Mouse (Mus musculus): ENCODE data around the gene Serpinh1. TPM values are rescaled to one million over a fixed set of nuclear protein-coding genes. Genes with fewer than 3 reads are reported as not detected.
"Not testable (repeated sequence)": the region's sequence is repeated elsewhere in the genome, so short reads cannot be mapped to it uniquely, and the experiment has no call there.

Gene Serpinh1
- polyA plus RNA-seq, 1 experiment from 2014 or later: 474 TPM

- peaks cover 23% of the 10 kb centered on the region; the same call in 1 of the 2 replicates for H3K4me1 ChIP-seq (ENCODE audit: control insufficient read depth, insufficient read depth, low read length)
- ATAC-seq (ENCODE audit: insufficient number of reproducible peaks, insufficient read depth, low FRiP score, low read depth): peak; percentile 97
- H3K9me3 ChIP-seq (ENCODE audit: control insufficient read depth, low read depth, low read length): no peaks in the 10 kb centered on the region
- H3K9ac ChIP-seq (replicated peaks; ENCODE audit: low read depth, low read length): peak within 1 kb of the TSS; percentile 68
- H3K36me3 ChIP-seq (ENCODE audit: control insufficient read depth, insufficient read depth, low read length): no peaks in the 10 kb centered on the region
- peak within 1 kb of the TSS; percentile 92 for H3K27ac ChIP-seq (ENCODE audit: low read length)
- peak within 1 kb of the TSS; percentile 65 for H3K4me3 ChIP-seq (ENCODE audit: low read depth, low read length)
- under 1% methylated on average over 72 of the region's 73 CpGs for WGBS
- H3K27me3 ChIP-seq (ENCODE audit: control insufficient read depth, insufficient read depth, low read length): no peaks in the 10 kb centered on the region
- H3K4me2 ChIP-seq (replicated peaks; ENCODE audit: low read depth, low read length): peak within 1 kb of the TSS; percentile 94
These were observed 28.4 kb upstream of the Serpinh1 start, which contains the start of gene Gdpd5 for GRCm38 (mm10) chr7:99381214-99382087. Gene Gdpd5, plus strand, starts transcription at chr7:99381414.

- Histone ChIP-seq H3K4me2 (replicated peaks; ENCODE audit: low read depth, low read length) (peak overlapping the region; percentile 78), H3K9me3 (ENCODE audit: control insufficient read depth, low read depth, low read length) (no peaks in the 10 kb centered on the region), H3K36me3 (ENCODE audit: control insufficient read depth, insufficient read depth, low read length) (no peaks in the 10 kb centered on the region), H3K4me3 (ENCODE audit: low read depth, low read length) (peak overlapping the region; percentile 65), H3K27me3 (ENCODE audit: control insufficient read depth, insufficient read depth, low read length) (no peaks in the 10 kb centered on the region), H3K9ac (replicated peaks; ENCODE audit: low read depth, low read length) (peak overlapping the region; percentile 39; the same call in 1 of the 2 replicates), H3K27ac (ENCODE audit: low read length) (peak overlapping the region; percentile 92), H3K4me1 (ENCODE audit: control insufficient read depth, insufficient read depth, low read length) (peaks cover 23% of the 10 kb centered on the region; the same call in 1 of the 2 replicates)
- peak; percentile 62 for ATAC-seq (ENCODE audit: insufficient number of reproducible peaks, insufficient read depth, low FRiP score, low read depth)
- WGBS: under 1% methylated on average over 24 of the region's 24 CpGs
These were observed 27.6 kb upstream of the Serpinh1 start for GRCm38 (mm10) chr7:99380491-99381213.

GRCm38 (mm10) chr7:99378870-99379269, 25.8 kb upstream of the Serpinh1 start:
- H3K4me3 ChIP-seq (ENCODE audit: low read depth, low read length): no peak overlapping the region
- H3K27ac ChIP-seq (ENCODE audit: low read length): no peak overlapping the region
- no peak overlapping the region for H3K4me2 ChIP-seq (replicated peaks; ENCODE audit: low read depth, low read length)
- ATAC-seq (ENCODE audit: insufficient number of reproducible peaks, insufficient read depth, low FRiP score, low read depth): no peak
- no peaks in the 10 kb centered on the region for H3K9me3 ChIP-seq (ENCODE audit: control insufficient read depth, low read depth, low read length)
- WGBS: 50% methylated on average over 8 of the region's 8 CpGs
- no peak overlapping the region for H3K9ac ChIP-seq (replicated peaks; ENCODE audit: low read depth, low read length)
- no peaks in the 10 kb centered on the region for H3K36me3 ChIP-seq (ENCODE audit: control insufficient read depth, insufficient read depth, low read length)
- no peaks in the 10 kb centered on the region for H3K27me3 ChIP-seq (ENCODE audit: control insufficient read depth, insufficient read depth, low read length)
- peaks cover 13% of the 10 kb centered on the region; the same call in 1 of the 2 replicates for H3K4me1 ChIP-seq (ENCODE audit: control insufficient read depth, insufficient read depth, low read length)

GRCm38 (mm10) chr7:99375455-99375854, 22.4 kb upstream of the Serpinh1 start:
- Histone ChIP-seq H3K4me2 (replicated peaks; ENCODE audit: low read depth, low read length) (no peak overlapping the region), H3K4me3 (ENCODE audit: low read depth, low read length) (no peak overlapping the region), H3K27ac (ENCODE audit: low read length) (no peak overlapping the region), H3K36me3 (ENCODE audit: control insufficient read depth, insufficient read depth, low read length) (no peaks in the 10 kb centered on the region), H3K27me3 (ENCODE audit: control insufficient read depth, insufficient read depth, low read length) (no peaks in the 10 kb centered on the region), H3K9me3 (ENCODE audit: control insufficient read depth, low read depth, low read length) (no peaks in the 10 kb centered on the region), H3K9ac (replicated peaks; ENCODE audit: low read depth, low read length) (no peak overlapping the region), H3K4me1 (ENCODE audit: control insufficient read depth, insufficient read depth, low read length) (peaks cover 2% of the 10 kb centered on the region; the same call in 1 of the 2 replicates)
- ATAC-seq (ENCODE audit: insufficient number of reproducible peaks, insufficient read depth, low FRiP score, low read depth): no peak
- WGBS: 5% methylated on average over 4 of the region's 4 CpGs

- not testable (repeated sequence) for H3K36me3 ChIP-seq (ENCODE audit: control insufficient read depth, insufficient read depth, low read length); H3K27me3 ChIP-seq (ENCODE audit: control insufficient read depth, insufficient read depth, low read length); H3K4me3 ChIP-seq (ENCODE audit: low read depth, low read length); H3K27ac ChIP-seq (ENCODE audit: low read length); H3K4me1 ChIP-seq (ENCODE audit: control insufficient read depth, insufficient read depth, low read length); H3K4me2 ChIP-seq (replicated peaks; ENCODE audit: low read depth, low read length); H3K9ac ChIP-seq (replicated peaks; ENCODE audit: low read depth, low read length); H3K9me3 ChIP-seq (ENCODE audit: control insufficient read depth, low read depth, low read length); ATAC-seq (ENCODE audit: insufficient number of reproducible peaks, insufficient read depth, low FRiP score, low read depth)
- 58% methylated on average over 3 of the region's 3 CpGs for WGBS
These were observed 21.3 kb upstream of the Serpinh1 start for GRCm38 (mm10) chr7:99374325-99374724.

- Histone ChIP-seq H3K27me3 (ENCODE audit: control insufficient read depth, insufficient read depth, low read length) (no peaks in the 10 kb centered on the region), H3K27ac (ENCODE audit: low read length) (no peak overlapping the region), H3K9ac (replicated peaks; ENCODE audit: low read depth, low read length) (no peak overlapping the region), H3K4me1 (ENCODE audit: control insufficient read depth, insufficient read depth, low read length) (no peaks in the 10 kb centered on the region), H3K4me3 (ENCODE audit: low read depth, low read length) (no peak overlapping the region), H3K36me3 (ENCODE audit: control insufficient read depth, insufficient read depth, low read length) (no peaks in the 10 kb centered on the region), H3K4me2 (replicated peaks; ENCODE audit: low read depth, low read length) (no peak overlapping the region), H3K9me3 (ENCODE audit: control insufficient read depth, low read depth, low read length) (no peaks in the 10 kb centered on the region; the same call in 1 of the 2 replicates)
- 70% methylated on average over 6 of the region's 6 CpGs for WGBS
- no peak for ATAC-seq (ENCODE audit: insufficient number of reproducible peaks, insufficient read depth, low FRiP score, low read depth)
These were observed 13.7 kb upstream of the Serpinh1 start for GRCm38 (mm10) chr7:99366716-99367115.

- Histone ChIP-seq H3K27me3 (ENCODE audit: control insufficient read depth, insufficient read depth, low read length) (no peaks in the 10 kb centered on the region), H3K27ac (ENCODE audit: low read length) (no peak overlapping the region), H3K9ac (replicated peaks; ENCODE audit: low read depth, low read length) (no peak overlapping the region), H3K4me1 (ENCODE audit: control insufficient read depth, insufficient read depth, low read length) (peaks cover 7% of the 10 kb centered on the region), H3K9me3 (ENCODE audit: control insufficient read depth, low read depth, low read length) (no peaks in the 10 kb centered on the region; the same call in 1 of the 2 replicates), H3K4me3 (ENCODE audit: low read depth, low read length) (no peak overlapping the region), H3K36me3 (ENCODE audit: control insufficient read depth, insufficient read depth, low read length) (no peaks in the 10 kb centered on the region), H3K4me2 (replicated peaks; ENCODE audit: low read depth, low read length) (no peak overlapping the region)
- no peak for ATAC-seq (ENCODE audit: insufficient number of reproducible peaks, insufficient read depth, low FRiP score, low read depth)
- whole genome bisulfite sequencing: 0% methylated on average over 5 of the region's 5 CpGs
These were observed 12.0 kb upstream of the Serpinh1 start for GRCm38 (mm10) chr7:99365069-99365468.

- Histone ChIP-seq H3K4me1 (ENCODE audit: control insufficient read depth, insufficient read depth, low read length) (peaks cover 19% of the 10 kb centered on the region), H3K4me3 (ENCODE audit: low read depth, low read length) (no peak overlapping the region), H3K27ac (ENCODE audit: low read length) (no peak overlapping the region)
These were observed 9.1 kb upstream of the Serpinh1 start for GRCm38 (mm10) chr7:99362137-99362536.

More at GRCm38 (mm10) chr7:99362137-99362536, 9.1 kb upstream of the Serpinh1 start:
- H3K9me3 ChIP-seq (ENCODE audit: control insufficient read depth, low read depth, low read length): no peaks in the 10 kb centered on the region; the same call in 1 of the 2 replicates
- H3K36me3 ChIP-seq (ENCODE audit: control insufficient read depth, insufficient read depth, low read length): no peaks in the 10 kb centered on the region
- WGBS: 98% methylated on average over 2 of the region's 2 CpGs
- H3K9ac ChIP-seq (replicated peaks; ENCODE audit: low read depth, low read length): no peak overlapping the region
- no peak overlapping the region for H3K4me2 ChIP-seq (replicated peaks; ENCODE audit: low read depth, low read length)
- no peak for ATAC-seq (ENCODE audit: insufficient number of reproducible peaks, insufficient read depth, low FRiP score, low read depth)
- H3K27me3 ChIP-seq (ENCODE audit: control insufficient read depth, insufficient read depth, low read length): no peaks in the 10 kb centered on the region
